Mouse (Mus musculus): ENCODE results near the gene Map1lc3b.
"Not testable (repeated sequence)": the region's sequence is repeated elsewhere in the genome, so short reads cannot be mapped to it uniquely, and the experiment has no call there.

Map1lc3b gene

DNA sequence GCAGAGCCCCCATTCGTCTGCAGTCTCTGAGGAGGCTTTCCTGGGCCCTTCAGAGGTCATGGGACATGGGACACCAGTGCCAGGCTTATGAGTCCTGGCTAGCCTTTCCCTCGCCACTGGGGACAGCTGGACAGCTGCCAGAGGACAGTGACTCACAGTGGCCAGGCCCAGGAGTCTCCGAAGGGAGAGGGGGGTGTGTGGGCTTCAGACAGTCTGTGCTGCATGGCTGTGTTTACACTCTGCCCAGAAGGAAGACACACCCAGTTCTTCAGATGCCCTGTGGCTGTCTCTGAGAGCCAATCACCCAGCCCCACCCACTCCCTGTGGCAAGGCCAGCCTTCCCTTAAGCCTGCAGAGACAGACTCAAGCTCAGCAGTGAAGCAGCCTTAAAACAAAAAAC is 16.9 kb upstream of the Map1lc3b start:
- DNase-seq = peak; percentile 13

DNA sequence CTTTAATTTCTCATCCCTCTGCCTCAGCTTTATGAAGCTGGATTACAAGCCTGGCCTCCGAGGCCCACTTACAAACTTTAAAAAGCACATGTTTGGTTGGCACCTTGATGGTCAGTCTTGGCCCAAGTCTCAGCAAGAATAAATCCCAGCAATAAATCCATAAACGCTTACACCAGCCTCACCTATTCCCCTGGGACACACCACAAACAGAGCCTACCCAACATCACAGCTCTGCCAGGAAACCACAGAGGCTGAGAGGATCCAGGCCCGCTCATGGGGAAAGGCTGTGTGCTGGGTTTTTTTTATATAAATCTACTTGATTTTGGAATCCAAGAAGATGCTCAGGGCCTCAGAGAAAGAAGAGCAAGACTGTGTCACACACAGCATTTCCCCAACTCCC is 14.5 kb upstream of the Map1lc3b start:
- DNase-seq = no peak

DNA sequence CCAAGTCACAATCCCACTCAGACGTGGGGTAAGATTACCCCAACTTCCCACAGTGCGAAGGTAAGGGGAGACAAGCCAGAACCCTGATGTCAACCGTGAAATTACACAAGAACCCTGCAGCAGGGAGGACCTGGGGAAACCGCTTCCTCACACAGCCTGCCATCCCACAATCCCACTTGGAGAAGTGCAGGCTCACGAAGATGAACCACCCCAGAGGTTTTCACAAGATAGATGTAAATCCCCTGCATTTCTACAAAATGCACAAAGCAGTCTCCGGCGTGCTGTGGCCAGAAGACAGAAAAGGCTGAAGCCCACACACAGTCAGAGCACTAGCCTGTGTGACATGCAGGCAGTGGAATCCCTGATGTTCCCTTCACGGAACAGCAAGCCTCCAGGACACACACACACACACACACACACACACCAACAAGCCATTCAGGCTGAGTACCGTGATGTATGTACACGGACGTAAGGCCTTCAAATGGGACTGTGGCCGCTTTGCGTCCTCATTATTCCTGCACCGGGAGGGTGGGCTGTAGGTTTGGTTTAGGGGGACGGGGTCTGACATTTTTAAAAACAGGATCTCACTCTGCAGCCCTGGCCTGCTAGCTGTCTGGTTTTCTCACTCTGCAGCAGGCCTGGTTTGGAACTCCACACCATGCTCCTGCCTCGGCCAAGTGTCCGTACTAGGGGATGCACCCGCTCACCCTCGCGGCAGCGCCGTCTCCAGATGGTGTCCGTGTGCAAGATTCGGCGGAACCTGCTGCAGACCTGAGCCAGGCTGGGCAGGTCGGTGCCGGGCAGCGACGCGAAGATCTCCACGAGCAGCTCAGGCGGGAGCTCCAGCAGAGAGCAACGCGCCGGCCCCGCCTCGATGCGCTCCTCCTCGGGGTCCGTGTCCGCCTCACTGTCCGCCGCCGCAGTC is 12.1 kb upstream of the Map1lc3b start:
- peak; percentile 46 for DNase-seq

DNA sequence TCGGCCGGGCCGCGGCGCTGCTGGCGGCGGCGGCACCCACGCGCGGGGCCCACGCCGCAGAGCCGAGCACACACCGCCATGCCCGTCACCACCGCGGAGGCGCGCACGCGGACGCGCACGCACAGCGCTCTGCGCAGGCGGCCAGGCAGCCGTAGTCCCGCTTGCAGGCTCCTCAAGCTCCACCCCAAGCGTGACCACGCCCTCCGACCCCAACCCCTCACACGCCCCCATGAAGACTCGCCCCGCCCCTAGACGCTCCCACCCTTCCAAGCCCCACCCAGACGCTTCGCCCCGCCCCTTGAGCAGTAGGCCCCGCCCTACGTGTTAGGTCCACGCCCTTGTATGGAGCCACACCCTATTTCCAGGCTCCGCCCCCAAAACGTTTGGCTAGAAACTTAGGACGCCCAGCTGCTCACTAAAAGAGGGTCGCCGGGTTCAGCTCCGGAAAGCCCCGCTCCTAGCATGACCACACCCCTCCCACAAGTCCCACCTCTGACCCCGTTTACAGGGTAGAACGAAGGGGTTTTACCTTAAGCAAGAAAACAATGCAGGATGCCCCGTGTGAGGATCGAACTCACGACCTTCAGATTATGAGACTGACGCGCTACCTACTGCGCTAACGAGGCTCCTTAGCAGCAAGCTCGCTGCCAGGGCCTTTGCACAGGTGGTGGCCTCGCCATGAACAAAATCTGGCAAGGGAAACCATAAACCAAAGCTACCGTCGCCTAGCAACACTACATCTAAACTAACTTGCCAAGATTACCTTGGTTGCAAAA is 11.3 kb upstream of the Map1lc3b start, which contains the start of gene Fbxo31:
Fbxo31 (minus strand) TSS at position 131 of the 776 bp plus-strand sequence.
- peak; percentile 97 for DNase-seq

DNA sequence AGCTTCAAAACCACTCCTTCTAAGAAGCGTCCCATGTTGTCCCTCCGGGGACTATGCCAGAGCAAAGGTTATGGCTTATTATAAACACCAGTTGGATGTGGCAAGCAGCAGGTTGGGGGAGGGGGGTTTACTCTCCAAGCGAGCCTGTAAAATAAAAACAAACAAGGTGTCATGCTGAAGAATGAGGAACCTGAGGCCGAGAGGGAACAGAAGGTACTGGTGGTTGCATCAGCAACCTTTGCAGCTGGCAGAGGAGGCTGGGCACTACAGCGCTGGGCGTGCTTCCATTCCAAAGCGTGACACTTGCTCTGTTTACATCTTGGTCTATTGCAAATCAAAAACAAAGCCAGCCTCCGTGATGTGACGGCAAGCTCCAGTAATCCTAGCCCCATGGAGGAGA is 9.7 kb upstream of the Map1lc3b start:
- no peak for DNase-seq

DNA sequence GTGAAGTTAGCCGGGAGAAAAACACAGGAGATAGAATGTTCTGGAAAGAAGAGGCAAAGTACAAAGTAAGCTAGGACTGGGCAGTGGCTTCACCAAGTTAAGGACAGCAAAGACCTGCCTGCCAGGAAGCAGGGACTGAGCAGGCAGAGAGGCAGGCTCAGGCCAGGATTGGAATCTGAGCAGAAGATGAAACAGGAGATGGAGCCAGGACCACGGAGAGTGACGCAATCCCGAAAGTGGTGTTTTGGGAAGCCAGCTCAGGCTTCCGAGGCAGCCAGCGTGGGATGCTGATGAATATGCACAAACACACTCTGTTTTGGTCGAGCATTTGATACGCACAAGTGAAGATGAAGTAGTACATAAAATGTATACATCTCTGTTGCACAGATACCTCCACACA is 6.5 kb upstream of the Map1lc3b start:
- DNase-seq = no peak

DNA sequence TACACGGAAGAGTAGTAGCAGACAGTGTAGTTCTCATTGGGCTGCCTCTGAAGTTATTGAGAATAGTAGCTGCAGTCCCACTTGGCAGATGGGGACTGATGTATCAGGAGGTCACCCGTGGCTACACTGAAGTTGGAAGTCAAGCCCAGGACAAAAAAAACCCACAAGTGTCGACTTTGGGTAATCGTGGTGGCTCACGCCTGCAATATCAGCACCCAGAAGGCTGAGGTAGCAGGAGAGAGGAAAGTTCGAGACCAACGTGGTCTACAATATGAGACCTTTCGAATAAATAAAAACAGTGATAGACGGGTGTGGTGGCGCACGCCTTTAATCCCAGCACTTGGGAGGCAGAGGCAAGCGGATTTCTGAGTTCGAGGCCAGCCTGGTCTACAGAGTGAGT is 5.4 kb upstream of the Map1lc3b start:
- DNase-seq = no peak

DNA sequence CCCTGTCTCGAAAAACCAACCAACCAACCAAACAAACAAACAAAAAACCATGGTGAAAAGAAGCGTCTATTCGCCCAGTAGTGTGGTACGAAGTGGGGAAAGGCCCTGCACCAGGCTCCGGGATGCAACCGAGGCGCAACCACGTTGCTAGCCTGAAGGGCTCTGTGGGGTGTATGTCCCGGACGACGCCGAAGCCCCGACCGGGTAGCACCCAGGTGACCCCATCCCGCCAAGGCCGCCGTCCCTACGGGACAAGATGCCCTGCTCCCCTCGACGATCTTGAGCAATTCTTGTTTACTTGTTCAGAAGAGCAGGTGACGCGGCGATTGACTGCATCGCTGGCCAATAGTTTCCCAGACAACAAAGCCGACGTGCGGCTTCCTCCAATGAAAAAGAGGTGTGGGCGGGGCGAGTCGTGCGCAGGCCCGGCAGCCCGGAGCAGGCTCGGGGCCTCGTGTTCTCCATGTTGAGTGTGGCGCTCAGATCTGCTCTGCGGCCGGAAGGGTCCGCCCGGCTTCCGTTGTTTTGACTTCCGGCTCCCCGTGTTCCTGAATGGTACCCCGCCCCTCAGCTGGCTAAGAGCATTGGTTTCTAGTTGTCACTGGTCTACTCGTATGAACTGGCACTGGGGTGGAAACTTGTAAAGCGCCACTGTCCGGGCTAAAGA is 4.9 kb upstream of the Map1lc3b start:
- DNase-seq = peak; percentile 99

DNA sequence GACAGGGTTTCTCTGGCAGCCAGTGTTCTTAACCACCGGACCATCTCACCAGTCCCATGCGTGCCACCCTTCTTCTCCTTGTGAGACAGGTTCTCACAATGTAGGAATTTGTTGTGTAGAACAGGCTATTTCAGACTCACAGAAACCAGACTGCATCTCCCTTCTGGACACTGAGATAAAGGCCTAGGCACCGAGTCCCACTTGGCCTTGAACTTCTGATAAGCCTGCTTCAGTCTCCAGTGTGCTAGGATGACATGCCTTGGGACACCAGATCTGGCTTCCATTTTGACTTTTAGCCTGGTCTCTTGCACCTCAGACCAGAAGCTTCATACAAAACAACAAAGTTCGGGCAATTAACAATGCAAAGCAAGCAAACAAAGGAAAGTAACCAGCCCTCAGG is 1.4 kb upstream of the Map1lc3b start:
- no peak for DNase-seq

DNA sequence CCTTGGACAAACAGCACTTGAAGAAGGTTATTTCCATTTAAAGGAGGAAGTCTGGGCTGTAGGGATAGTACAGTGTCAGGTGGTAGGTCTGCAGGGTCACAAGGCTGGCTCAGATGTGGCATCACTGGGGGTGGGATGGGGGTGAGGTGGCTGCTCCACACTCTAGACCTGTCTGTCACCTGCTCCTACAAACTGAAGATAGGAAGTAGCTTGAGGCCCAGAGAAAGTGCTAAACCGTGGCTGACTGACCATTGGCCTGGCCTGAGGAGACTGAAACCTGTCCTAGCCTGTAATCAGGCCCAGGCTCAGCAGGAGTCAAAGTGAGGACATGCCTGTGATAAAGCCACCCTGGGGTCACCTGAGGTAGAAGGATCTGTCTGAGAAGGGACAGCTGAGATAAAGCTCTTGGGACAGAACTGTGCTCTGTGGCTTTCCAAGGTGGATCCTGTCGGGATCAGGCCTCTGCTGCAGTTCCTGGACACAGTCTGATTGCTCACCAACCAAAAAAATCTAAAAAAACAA is 895 bp upstream of the Map1lc3b start:
- DNase-seq = no peak

DNA sequence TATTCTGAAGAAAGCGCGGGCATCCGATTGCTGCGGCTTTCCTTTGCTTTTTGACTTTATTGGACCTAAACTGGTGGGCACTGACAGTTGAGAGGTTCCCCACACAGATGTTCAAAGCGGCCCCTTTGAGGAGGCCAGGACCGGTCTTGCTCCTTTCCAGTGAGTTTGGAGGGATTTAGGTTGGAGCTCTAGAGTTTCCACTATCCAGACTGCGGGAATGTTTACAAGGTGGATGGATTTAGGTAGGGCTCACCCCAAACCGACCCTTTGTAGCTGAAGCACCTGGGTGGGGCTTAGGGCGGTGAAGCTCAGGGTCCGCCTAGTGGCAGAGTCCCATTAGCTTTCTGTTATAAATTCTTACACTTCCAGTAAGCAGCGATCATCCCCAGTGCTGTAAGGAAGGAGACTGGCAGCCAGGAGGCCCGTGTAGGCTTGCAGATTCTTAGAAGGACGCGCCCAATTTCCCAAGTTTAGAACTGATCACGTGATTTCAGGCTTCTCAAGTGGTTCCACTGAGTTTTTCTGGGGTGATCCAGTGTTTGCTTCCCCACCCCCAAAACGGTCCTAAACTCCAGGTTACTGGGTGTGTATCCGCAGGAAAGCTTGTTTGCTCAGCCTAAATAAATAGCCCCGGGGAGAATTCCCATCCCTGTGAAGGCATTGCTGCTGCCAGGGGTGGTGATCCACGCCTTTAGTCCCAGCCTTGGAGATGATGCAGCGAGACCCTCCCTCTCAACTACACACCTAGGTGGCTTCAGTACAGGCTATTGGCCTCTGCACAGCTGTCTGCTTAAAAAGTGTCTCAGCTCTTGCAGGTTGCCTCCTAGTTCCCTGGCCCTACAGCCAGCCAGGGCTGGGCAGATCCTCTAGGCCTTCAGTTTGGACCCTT is 1.3 kb downstream of the Map1lc3b start:
- peak; percentile 71 for DNase-seq

DNA sequence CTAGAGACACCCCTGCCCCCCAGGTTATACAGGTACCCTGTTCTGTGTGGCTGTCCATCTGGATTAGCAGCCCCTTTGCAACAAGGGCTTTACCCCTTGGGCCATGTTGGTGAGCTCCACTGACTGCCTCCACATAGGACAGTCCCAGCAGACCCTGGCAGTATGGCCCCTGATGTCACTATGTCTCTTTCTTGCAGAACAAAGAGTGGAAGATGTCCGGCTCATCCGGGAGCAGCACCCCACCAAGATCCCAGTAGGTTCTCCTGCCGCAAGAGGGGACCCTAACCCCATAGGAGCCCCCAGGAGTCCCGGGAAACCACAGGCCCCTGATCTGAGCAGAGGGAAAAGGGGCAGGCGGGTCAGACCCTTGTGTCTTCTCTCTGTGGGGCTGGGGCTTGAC is 3.1 kb downstream of the Map1lc3b start:
- DNase-seq = no peak

DNA sequence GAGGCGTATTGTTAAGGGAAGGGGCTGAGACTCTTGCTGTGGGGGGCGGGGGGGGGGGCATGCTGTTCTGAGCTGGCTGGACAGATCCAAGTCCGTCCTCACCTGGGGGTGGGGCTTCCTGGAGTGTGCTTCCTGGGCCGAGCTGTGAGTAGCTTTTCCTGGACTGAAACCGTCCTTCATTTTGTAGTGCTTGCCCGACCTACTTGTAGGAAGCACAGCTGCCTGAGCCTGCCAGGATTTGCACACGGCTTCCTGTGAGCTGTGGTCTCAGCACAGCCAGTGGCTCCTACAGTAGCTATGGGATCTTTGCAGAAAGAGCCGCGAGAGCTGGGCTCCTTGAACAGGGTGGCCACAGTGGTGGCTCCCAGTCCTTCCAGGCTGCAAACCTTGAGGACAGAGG is 3.8 kb downstream of the Map1lc3b start:
- DNase-seq = no peak

DNA sequence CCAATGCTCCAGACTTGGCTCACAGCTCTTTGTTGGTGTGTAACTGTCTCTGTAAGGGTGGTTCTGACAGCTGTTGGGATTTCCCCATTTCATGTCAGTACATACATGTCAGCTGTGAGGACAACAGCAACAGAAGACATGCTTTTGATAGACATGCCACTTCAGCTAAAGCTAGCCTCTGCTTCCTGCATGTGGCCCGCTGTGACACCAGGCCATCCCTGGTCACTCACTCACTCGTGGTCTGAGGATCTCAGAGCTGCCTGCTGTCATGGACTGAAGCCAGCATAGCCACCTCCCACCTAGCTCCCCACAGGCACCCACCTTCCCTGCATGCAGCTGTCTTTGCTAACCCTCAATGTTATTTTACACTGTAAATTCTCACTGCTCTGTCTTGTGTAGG is 7.3 kb downstream of the Map1lc3b start:
- not testable (repeated sequence) for DNase-seq

DNA sequence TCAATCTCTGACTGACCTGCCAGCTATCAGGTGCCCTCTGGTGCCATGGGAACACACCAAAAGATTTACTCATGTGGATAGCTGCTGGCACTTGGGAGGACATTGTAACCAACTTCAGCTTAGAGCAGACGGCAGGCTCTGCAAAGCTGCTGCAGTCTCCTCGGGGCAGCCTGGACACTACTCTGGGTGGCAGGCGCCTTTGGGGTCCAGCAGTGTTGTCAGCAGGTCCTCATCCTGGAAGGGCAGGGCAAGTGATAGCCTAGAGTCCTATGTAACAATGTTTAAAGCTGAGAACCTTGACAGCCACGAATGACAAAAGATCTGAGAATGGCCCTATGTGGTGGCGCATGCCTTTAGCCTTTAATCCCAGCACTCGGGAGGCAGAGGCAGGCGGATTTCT is 8.0 kb downstream of the Map1lc3b start:
- DNase-seq = no peak

DNA sequence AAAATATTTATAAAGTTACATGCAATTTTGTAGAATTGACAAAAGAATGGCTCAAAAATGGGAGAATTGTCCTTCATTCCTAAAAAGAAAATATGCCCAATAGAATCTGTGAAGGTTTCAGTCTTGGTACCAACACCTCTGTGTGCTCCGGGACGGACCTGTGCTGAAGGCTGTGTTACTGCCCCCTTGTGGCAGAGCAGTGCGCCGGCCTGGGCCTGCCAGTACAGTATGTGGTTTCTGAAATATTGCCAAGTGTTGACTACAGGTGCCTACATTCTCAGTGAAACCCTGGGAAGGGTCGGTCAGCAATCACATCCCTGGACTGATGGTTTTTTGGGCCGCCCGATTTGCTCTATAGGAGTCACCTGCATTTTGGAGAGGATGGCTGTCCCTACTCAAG is 8.7 kb downstream of the Map1lc3b start:
- DNase-seq = peak; percentile 80

DNA sequence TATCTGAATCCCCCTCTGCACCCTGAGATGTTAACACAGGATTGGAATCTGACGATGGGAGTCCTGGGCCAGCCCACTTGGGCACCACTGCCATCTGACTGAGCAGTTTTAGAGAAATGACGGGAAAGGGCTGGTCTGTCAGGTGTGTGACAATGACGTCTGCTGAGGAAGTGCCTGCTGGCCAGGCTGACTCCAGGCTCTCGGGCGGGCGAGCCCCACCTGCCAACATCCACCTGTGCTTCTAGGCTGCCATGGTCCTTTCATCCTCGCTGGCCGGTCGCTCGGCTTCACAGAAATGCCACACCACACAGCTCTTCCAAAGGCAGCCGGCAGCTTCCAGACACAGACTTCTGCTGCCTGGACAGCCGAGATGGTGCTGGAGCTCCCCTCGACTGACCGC is 9.7 kb downstream of the Map1lc3b start:
- no peak for DNase-seq

DNA sequence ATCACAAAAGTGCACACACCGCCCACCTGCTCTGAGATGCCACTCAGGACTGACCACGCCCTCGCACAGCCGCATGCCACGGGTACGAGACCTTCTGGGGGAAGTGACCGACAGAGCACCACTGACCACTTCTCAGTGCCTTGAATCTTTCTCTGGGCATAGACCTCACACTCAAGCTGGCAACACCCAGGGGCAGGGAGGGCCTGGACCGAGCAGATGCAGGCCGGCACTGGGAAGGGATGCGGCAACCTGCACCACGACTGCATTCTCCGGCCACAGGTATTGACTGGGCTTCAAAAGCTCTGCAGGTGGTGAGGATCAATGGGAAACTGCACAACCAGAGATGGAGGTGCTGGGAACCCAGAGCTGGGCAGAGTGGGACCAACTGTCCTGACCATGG is 12.2 kb downstream of the Map1lc3b start:
- DNase-seq = no peak

DNA sequence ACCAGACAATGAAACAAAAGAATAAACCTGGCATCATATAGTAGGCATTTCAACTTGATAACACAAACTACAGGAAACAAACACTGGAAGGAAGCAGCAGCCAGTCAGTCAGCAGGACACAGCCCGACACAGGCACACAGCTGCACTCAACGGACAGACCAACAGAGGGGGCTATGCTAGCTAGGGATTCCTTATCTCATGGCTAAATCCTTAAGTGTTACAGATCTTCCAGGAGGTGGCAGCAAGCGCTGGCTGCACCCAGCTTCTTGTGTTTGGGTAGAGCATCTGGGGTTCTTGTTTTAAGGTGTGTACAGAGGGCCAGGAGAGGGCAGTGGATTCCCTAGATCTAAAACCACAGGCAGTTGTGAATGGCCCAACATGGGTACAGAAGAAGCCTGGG is 12.7 kb downstream of the Map1lc3b start:
- DNase-seq = peak; percentile 70

DNA sequence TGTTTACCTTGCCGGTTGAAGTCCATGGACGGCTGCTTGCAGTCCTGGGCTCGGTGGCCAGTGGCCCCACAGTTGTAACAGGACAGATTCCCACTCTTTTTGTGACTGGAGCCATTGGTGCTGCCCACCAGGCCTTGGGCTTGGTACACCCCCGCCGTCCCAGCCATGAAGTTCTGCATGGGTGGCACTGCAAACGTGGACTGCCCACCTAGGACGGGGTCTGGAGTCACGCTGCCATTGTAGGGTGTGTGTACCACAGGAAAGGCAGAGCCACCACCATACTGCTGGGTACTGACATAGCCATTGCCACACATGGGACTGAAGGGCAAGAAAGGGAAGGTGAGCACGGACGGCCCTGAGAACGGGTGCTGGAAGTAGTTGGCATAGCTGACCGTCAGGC is 13.6 kb downstream of the Map1lc3b start:
- no peak for DNase-seq

DNA sequence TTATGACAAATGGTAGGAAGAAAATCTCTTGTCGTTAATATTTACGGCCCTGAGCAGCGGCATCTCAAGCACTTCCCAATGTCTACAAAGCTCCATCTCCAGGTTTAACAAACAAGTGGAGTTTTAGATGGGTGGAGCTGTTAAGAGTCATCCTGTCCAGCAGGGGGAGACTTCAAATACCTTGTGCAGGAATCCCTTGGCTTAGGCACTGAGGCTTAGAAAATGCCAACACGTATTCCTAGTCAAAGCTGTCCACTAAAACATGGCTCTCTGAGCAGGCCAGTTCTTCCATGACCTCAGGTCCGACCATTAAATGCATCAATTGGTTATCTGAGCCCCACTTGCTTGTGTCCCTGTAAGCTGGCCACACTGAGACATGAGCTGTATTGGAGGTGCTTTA is 17.5 kb downstream of the Map1lc3b start:
- DNase-seq = peak; percentile 35

DNA sequence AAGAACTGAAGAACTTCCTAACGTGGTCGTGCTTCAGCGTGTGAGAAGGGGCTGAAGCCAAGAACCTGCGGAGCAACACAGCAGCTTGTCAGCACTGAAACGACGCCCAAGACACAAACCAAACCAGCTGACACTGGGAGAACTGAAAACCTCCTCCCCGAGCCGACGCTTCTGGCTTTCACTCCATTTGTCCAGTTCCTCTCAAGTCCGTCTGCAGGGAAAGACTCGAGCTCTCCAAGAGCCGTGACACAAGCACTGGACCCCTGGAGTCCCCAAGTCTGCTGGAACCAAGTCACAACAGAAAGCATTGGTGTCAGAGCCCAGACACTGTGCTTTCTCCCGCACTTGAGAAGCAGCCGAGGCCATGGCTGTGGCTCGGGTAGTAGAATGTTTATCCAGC is 19.1 kb downstream of the Map1lc3b start:
- DNase-seq = no peak

Data from embryo, embryonic 11 days (tissue).